Mouse (Mus musculus): ENCODE measurements around the gene Olfr1489. TPM values are rescaled to one million over a fixed set of nuclear protein-coding genes. Genes with fewer than 3 reads are reported as not detected.
"Not testable (repeated sequence)": the region's sequence is repeated elsewhere in the genome, so short reads cannot be mapped to it uniquely, and the experiment has no call there.

The Olfr1489 gene
- polyA plus RNA-seq (2016; fragmentation: Nextera tagmentation; extraction: Ambion mirVana), result not detected in 2 replicates

GRCm38 (mm10) chr19:13631321-13631720, at the start of gene Olfr1489:
Olfr1489 (plus strand) TSS chr19:13631621.
- no peak within 1 kb of the TSS for H3K4me3 ChIP-seq
- H3K27ac ChIP-seq, result no peak within 1 kb of the TSS
- H3K36me3 ChIP-seq, result no peaks in the 10 kb centered on the region
- no peaks in the 10 kb centered on the region for H3K27me3 ChIP-seq
- no peak within 1 kb of the TSS for H3K4me2 ChIP-seq (replicated peaks)
- no peaks in the 10 kb centered on the region for H3K4me1 ChIP-seq
- H3K9me3 ChIP-seq, result no peaks in the 10 kb centered on the region
- ATAC-seq (ENCODE audit: insufficient number of reproducible peaks, insufficient read depth, low FRiP score, low TSS enrichment), result no peak
- H3K9ac ChIP-seq, result no peak within 1 kb of the TSS
- 85% methylated on average over 1 of the region's 1 CpGs for WGBS

DNA sequence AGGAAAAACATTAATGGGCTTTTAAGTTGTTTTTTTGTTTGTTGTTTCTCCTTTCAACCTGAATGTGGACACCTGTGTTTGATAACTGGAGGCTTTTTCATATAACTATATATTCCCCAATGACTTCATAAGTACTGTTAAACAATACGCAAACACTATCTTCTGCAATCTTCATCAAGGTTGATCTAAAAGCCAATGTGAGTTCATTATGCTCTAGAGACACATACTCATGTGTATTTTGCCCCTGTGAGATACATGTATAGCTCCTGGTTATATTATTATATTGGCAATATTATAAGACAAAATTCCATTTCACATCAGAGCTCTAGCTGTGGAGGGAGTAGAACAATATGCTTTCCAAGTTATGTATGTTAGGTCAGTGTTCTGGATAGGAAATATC, 48.2 kb upstream of the Olfr1489 start, which contains the start of gene Olfr1484:
TSS of gene Olfr1484 (plus strand) at position 301 of the 400 bp plus-strand sequence.
- Histone ChIP-seq H3K4me2 (replicated peaks) (no peak within 1 kb of the TSS), H3K9ac (no peak within 1 kb of the TSS), H3K27ac (no peak within 1 kb of the TSS), H3K9me3 (no peaks in the 10 kb centered on the region), H3K4me1 (no peaks in the 10 kb centered on the region), H3K36me3 (no peaks in the 10 kb centered on the region), H3K4me3 (no peak within 1 kb of the TSS), H3K27me3 (no peaks in the 10 kb centered on the region)
- no peak for ATAC-seq (ENCODE audit: insufficient number of reproducible peaks, insufficient read depth, low FRiP score, low TSS enrichment)
- WGBS, result 90% methylated on average over 1 of the region's 1 CpGs

DNA sequence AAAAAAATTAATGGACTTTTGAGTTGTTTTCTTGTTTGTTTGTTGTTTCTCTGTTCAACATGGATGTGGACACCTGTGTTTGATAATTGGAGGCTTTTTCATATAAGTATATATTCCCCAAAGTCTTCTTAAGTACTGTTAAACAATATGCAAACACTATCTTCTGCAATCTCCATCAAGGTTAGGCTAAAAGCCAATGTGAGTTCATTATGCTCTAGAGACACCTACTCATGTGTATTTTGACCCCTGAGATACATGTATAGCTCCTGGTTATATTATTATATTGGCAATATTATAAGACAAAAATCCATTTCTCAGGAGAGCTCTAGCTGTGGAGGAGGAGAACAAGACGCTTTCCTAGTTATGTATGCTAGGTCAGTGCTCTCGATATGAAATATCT, 14.3 kb upstream of the Olfr1489 start, which contains the start of gene Olfr1487:
TSS of gene Olfr1487 (plus strand) at position 301 of the 400 bp plus-strand sequence.
- WGBS, result 88% methylated on average over 2 of the region's 2 CpGs
- ATAC-seq (ENCODE audit: insufficient number of reproducible peaks, insufficient read depth, low FRiP score, low TSS enrichment), result not testable (repeated sequence)

GRCm38 (mm10) chr19:13650791-13651190, 19.4 kb downstream of the Olfr1489 start, which contains the start of gene Olfr1490:
Olfr1490 (plus strand) TSS chr19:13651091.
- ATAC-seq (ENCODE audit: insufficient number of reproducible peaks, insufficient read depth, low FRiP score, low TSS enrichment), result no peak
- 66% methylated on average over 1 of the region's 1 CpGs for WGBS
- Histone ChIP-seq H3K4me1 (no peaks in the 10 kb centered on the region), H3K4me2 (replicated peaks) (no peak within 1 kb of the TSS), H3K9me3 (0 out of 2 replicates have a peak, but pooled peaks cover 10% of the 10 kb centered on the region), H3K27ac (no peak within 1 kb of the TSS), H3K27me3 (no peaks in the 10 kb centered on the region), H3K36me3 (no peaks in the 10 kb centered on the region), H3K9ac (no peak within 1 kb of the TSS), H3K4me3 (no peak within 1 kb of the TSS)

More for the DNA sequence above, 14.3 kb upstream of the Olfr1489 start, which contains the start of gene Olfr1487:
- H3K4me3 ChIP-seq; H3K9me3 ChIP-seq; H3K4me2 ChIP-seq (replicated peaks); H3K27me3 ChIP-seq; H3K36me3 ChIP-seq; H3K4me1 ChIP-seq; H3K9ac ChIP-seq; H3K27ac ChIP-seq: not testable (repeated sequence)

Small RNA genes within 50 kb of the gene (microRNA-seq; reads per million reads assigned to microRNA genes)
- gene Gm22323 (not detected), gene Gm23931 (not detected)

Other genes starting within 250 kb of the Olfr1489 start
- gene Olfr1469, start 223.8 kb upstream of the Olfr1489 start, polyA plus RNA-seq (2016; fragmentation: Nextera tagmentation; extraction: Ambion mirVana), result not detected in 2 replicates
- not detected in 2 replicates for gene Olfr1471, start 188.2 kb upstream of the Olfr1489 start, polyA plus RNA-seq (2016; fragmentation: Nextera tagmentation; extraction: Ambion mirVana)
- not detected in 2 replicates for gene Olfr1472, start 175.5 kb upstream of the Olfr1489 start, polyA plus RNA-seq (2016; fragmentation: Nextera tagmentation; extraction: Ambion mirVana)
- not detected in 2 replicates for gene Olfr1474, start 162.1 kb upstream of the Olfr1489 start, polyA plus RNA-seq (2016; fragmentation: Nextera tagmentation; extraction: Ambion mirVana)
- not detected in 2 replicates for gene Olfr1475, start 151.4 kb upstream of the Olfr1489 start, polyA plus RNA-seq (2016; fragmentation: Nextera tagmentation; extraction: Ambion mirVana)
- gene Olfr1477, start 131.1 kb upstream of the Olfr1489 start, polyA plus RNA-seq (2016; fragmentation: Nextera tagmentation; extraction: Ambion mirVana), result not detected in 2 replicates
- not detected in 2 replicates for gene Olfr1480, start 103.7 kb upstream of the Olfr1489 start, polyA plus RNA-seq (2016; fragmentation: Nextera tagmentation; extraction: Ambion mirVana)
- gene Olfr1484, start 48.1 kb upstream of the Olfr1489 start, polyA plus RNA-seq (2016; fragmentation: Nextera tagmentation; extraction: Ambion mirVana), result not detected in 2 replicates
- gene Olfr1487, start 14.2 kb upstream of the Olfr1489 start, polyA plus RNA-seq (2016; fragmentation: Nextera tagmentation; extraction: Ambion mirVana), result not detected in 2 replicates
- gene Olfr1490, start 19.5 kb downstream of the Olfr1489 start, polyA plus RNA-seq (2016; fragmentation: Nextera tagmentation; extraction: Ambion mirVana), result not detected in 2 replicates
- gene Olfr1491, start 65.6 kb downstream of the Olfr1489 start, polyA plus RNA-seq (2016; fragmentation: Nextera tagmentation; extraction: Ambion mirVana), result not detected in 2 replicates
- not detected in 2 replicates for gene Olfr1493-ps1, start 91.7 kb downstream of the Olfr1489 start, polyA plus RNA-seq (2016; fragmentation: Nextera tagmentation; extraction: Ambion mirVana)
- gene Olfr1494, start 108.1 kb downstream of the Olfr1489 start, polyA plus RNA-seq (2016; fragmentation: Nextera tagmentation; extraction: Ambion mirVana), result not detected in 2 replicates
- gene Olfr1495, start 133.0 kb downstream of the Olfr1489 start, polyA plus RNA-seq (2016; fragmentation: Nextera tagmentation; extraction: Ambion mirVana), result not detected in 2 replicates
- gene Olfr1496, start 146.3 kb downstream of the Olfr1489 start, polyA plus RNA-seq (2016; fragmentation: Nextera tagmentation; extraction: Ambion mirVana), result not detected in 2 replicates
- gene Olfr1497, start 166.6 kb downstream of the Olfr1489 start, polyA plus RNA-seq (2016; fragmentation: Nextera tagmentation; extraction: Ambion mirVana), result not detected in 2 replicates
- not detected in 2 replicates for gene Olfr1499, start 187.8 kb downstream of the Olfr1489 start, polyA plus RNA-seq (2016; fragmentation: Nextera tagmentation; extraction: Ambion mirVana)
- gene Olfr1500, start 198.9 kb downstream of the Olfr1489 start, polyA plus RNA-seq (2016; fragmentation: Nextera tagmentation; extraction: Ambion mirVana), result 0.09 TPM in 1 of 2 replicates, not detected in the other
- gene Olfr1501, start 219.1 kb downstream of the Olfr1489 start, polyA plus RNA-seq (2016; fragmentation: Nextera tagmentation; extraction: Ambion mirVana), result not detected in 2 replicates
- gene Olfr1502, start 230.2 kb downstream of the Olfr1489 start, polyA plus RNA-seq (2016; fragmentation: Nextera tagmentation; extraction: Ambion mirVana), result not detected in 2 replicates